Mouse (Mus musculus) embryonic facial prominence, embryonic 10.5 days (tissue): ENCODE results near the gene Ckmt2. TPM values are rescaled to one million over a fixed set of nuclear protein-coding genes. Genes with fewer than 3 reads are reported as not detected.
A peak's percentile ranks its signal among the peaks of the same experiment; 100 is the strongest.

Experiments
- DNase-seq: peaks from one replicate; pipeline ENCODE4 v3.0.0-alpha.2; 2017; ENCODE audit warnings: low spot score
- H3K27ac ChIP-seq: fragments of 300-500 bp; sonication (generic); replicated peaks from 2 replicates; pipeline ENCODE4 v1.5.1; 2016; ENCODE audit warnings: mild to moderate bottlenecking
- H3K27me3 ChIP-seq: fragments of 300-500 bp; sonication (generic); replicated peaks from 2 replicates; pipeline ENCODE4 v1.6.1; 2016; ENCODE audit warnings: low read depth, mild to moderate bottlenecking; ENCODE audit not compliant: poor library complexity, severe bottlenecking
- H3K36me3 ChIP-seq: fragments of 300-500 bp; sonication (generic); replicated peaks from 2 replicates; pipeline ENCODE4 v1.6.1; 2016; ENCODE audit warnings: mild to moderate bottlenecking, moderate library complexity
- H3K4me1 ChIP-seq: fragments of 300-500 bp; sonication (generic); 2 replicates; pipeline ENCODE4 v1.6.1; 2016
- H3K4me3 ChIP-seq: fragments of 300-500 bp; sonication (generic); 2 replicates; pipeline ENCODE4 v1.5.1; 2016; ENCODE audit warnings: mild to moderate bottlenecking, moderate library complexity
- H3K9me3 ChIP-seq: fragments of 300-500 bp; sonication (generic); 2 replicates; pipeline ENCODE4 v1.6.1; 2016; ENCODE audit warnings: mild to moderate bottlenecking
- WGBS: fragments of 180-500 bp; shearing (Covaris S2); methylation state at CpG from one replicate; pipeline ENCODE4 v1.1.7; 2016; 5-methylcytosine and 5-hydroxymethylcytosine counted together
- polyA plus RNA-seq: library from polyadenylated mRNA; unstranded; fragments of >200 nt; fragmentation: Nextera tagmentation; extraction: Ambion mirVana; gene quantifications from 2 replicates; pipeline ENCODE4 v1.2.1, GENCODE M21; 2016

The Ckmt2 gene
- polyA plus RNA-seq, 1 experiment from 2014 or later = not detected

GRCm38 (mm10) chr13:91827876-91828275 lies 48.8 kb downstream of the Ckmt2 start:
- DNase-seq = no peak
- Histone ChIP-seq H3K9me3 (no peaks in the 10 kb centered on the region), H3K27me3 (no peaks in the 10 kb centered on the region), H3K4me1 (peaks cover 4% of the 10 kb centered on the region; the same call in 1 of the 2 replicates), H3K4me3 (no peak overlapping the region), H3K36me3 (no peaks in the 10 kb centered on the region), H3K27ac (no peak overlapping the region)

- Histone ChIP-seq H3K27me3 (no peaks in the 10 kb centered on the region), H3K36me3 (no peaks in the 10 kb centered on the region), H3K4me3 (no peak overlapping the region), H3K9me3 (no peaks in the 10 kb centered on the region), H3K4me1 (peaks cover 4% of the 10 kb centered on the region; the same call in 1 of the 2 replicates), H3K27ac (no peak overlapping the region)
- no peak for DNase-seq
- WGBS = 91% methylated on average over 2 of the region's 2 CpGs
Observed at GRCm38 (mm10) chr13:91826066-91826465, 50.6 kb downstream of the Ckmt2 start.

- H3K27ac ChIP-seq = no peak overlapping the region
- DNase-seq = peak; percentile 14
- no peaks in the 10 kb centered on the region for H3K36me3 ChIP-seq
- H3K4me1 ChIP-seq = peaks cover 4% of the 10 kb centered on the region; the same call in 1 of the 2 replicates
- H3K27me3 ChIP-seq = no peaks in the 10 kb centered on the region
- H3K4me3 ChIP-seq = no peak overlapping the region
- WGBS = 70% methylated on average over 4 of the region's 4 CpGs
- no peaks in the 10 kb centered on the region for H3K9me3 ChIP-seq
Observed at GRCm38 (mm10) chr13:91824845-91825550, 51.7 kb downstream of the Ckmt2 start.

GRCm38 (mm10) chr13:91823735-91824134 lies 53.0 kb downstream of the Ckmt2 start:
- Histone ChIP-seq H3K27me3 (no peaks in the 10 kb centered on the region), H3K36me3 (no peaks in the 10 kb centered on the region), H3K9me3 (no peaks in the 10 kb centered on the region), H3K27ac (no peak overlapping the region), H3K4me3 (no peak overlapping the region), H3K4me1 (peaks cover 4% of the 10 kb centered on the region; the same call in 1 of the 2 replicates)
- DNase-seq = no peak
- WGBS = 82% methylated on average over 6 of the region's 6 CpGs

GRCm38 (mm10) chr13:91814670-91815069 lies 62.0 kb downstream of the Ckmt2 start:
- Histone ChIP-seq H3K27me3 (no peaks in the 10 kb centered on the region), H3K27ac (no peak overlapping the region), H3K4me3 (no peak overlapping the region), H3K36me3 (no peaks in the 10 kb centered on the region), H3K9me3 (no peaks in the 10 kb centered on the region), H3K4me1 (no peaks in the 10 kb centered on the region)
- DNase-seq = no peak
- WGBS = 91% methylated on average over 5 of the region's 5 CpGs

GRCm38 (mm10) chr13:91809476-91809875 lies 67.2 kb downstream of the Ckmt2 start:
- DNase-seq = no peak
- 38% methylated on average over 2 of the region's 2 CpGs for WGBS
- H3K27me3 ChIP-seq = no peaks in the 10 kb centered on the region
- no peaks in the 10 kb centered on the region for H3K9me3 ChIP-seq
- peaks cover 15% of the 10 kb centered on the region for H3K36me3 ChIP-seq
- no peak overlapping the region for H3K27ac ChIP-seq
- H3K4me1 ChIP-seq = peaks cover 11% of the 10 kb centered on the region
- no peak overlapping the region for H3K4me3 ChIP-seq

GRCm38 (mm10) chr13:91807874-91808575 lies 68.7 kb downstream of the Ckmt2 start:
- H3K4me3 ChIP-seq = peak overlapping the region; percentile 97
- H3K27ac ChIP-seq = peak overlapping the region; percentile 97
- 44% methylated on average over 20 of the region's 20 CpGs for WGBS
- H3K27me3 ChIP-seq = no peaks in the 10 kb centered on the region
- no peaks in the 10 kb centered on the region for H3K9me3 ChIP-seq
- peak; percentile 29 for DNase-seq
- H3K36me3 ChIP-seq = peaks cover 19% of the 10 kb centered on the region
- peaks cover 11% of the 10 kb centered on the region for H3K4me1 ChIP-seq

- Histone ChIP-seq H3K9me3 (no peaks in the 10 kb centered on the region), H3K4me1 (peaks cover 11% of the 10 kb centered on the region), H3K4me3 (peak within 1 kb of the TSS; percentile 97), H3K36me3 (peaks cover 19% of the 10 kb centered on the region), H3K27ac (peak within 1 kb of the TSS; percentile 97), H3K27me3 (no peaks in the 10 kb centered on the region)
- WGBS = under 1% methylated on average over 50 of the region's 50 CpGs
- peak; percentile 92 for DNase-seq
Observed at GRCm38 (mm10) chr13:91807155-91807839, 69.4 kb downstream of the Ckmt2 start, which contains the start of gene Zcchc9. Gene Zcchc9, minus strand, starts transcription at chr13:91807705.

Other genes with a start within 250 kb of the Ckmt2 start
- not detected in 2 replicates for gene Acot12, start 135.4 kb downstream of the Ckmt2 start, polyA plus RNA-seq
- gene Zcchc9, start 69.2 kb downstream of the Ckmt2 start, polyA plus RNA-seq = 31.2 and 32.5 TPM in 2 replicates